Mouse (Mus musculus) adrenal gland, postnatal 4 days (tissue): ENCODE results near the gene Runx1. TPM values are rescaled to one million over a fixed set of nuclear protein-coding genes. Genes with fewer than 3 reads are reported as not detected.

ENCODE experiments used
- DNase-seq, 2 experiments: peaks; one replicate each; pipeline ENCODE4 v3.0.0; 2021 to 2022; ENCODE audit warnings: low spot score in 2 of 2, mixed read lengths in 2 of 2
- total RNA-seq, 2 experiments: library from RNA; stranded (reverse); gene quantifications; 2 replicates each; pipeline ENCODE4 v1.2.3; 2021

Gene Runx1
- total RNA-seq, 2 experiments from 2014 or later = 4.1 to 4.5 TPM

DNA sequence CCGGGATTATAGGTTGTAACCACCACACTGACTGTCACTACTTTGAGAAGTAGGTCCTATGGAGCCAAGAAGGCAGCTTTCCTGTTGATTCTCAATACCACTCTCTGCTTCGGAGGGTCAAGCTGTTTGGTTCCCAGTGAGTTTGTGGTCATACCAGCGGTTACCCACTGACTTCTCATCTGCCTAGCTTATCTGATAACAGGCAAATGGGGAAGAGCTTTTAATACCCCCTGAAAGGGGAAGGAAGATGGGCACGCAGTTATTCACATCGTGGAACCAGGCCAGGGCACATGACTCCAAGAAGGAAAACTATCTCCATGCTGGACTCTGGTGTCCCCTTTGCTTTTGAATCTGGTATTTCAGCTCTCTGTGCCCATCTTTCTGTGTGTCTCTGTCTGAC lies 25.1 kb downstream of the Runx1 start:
- DNase-seq = no peak

DNA sequence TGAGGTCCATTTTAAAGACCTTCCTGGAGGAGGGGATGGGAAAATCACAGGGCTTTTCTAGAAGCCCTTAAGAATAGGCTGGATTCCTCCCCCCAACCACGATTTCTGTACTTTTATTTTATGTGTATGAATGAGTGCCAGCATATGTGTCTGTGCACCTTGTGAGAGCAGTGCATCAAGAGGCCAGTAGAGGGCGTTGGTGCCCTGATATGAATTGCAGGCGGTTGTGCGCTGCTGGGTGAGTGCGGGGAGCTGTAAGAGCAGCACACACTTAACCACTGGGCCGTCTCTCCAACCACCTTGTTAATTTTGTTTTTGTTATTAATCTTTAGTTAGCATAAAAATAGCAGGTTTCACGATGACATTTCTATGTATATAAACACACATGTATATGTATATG lies 26.0 kb downstream of the Runx1 start:
- DNase-seq = no peak

DNA sequence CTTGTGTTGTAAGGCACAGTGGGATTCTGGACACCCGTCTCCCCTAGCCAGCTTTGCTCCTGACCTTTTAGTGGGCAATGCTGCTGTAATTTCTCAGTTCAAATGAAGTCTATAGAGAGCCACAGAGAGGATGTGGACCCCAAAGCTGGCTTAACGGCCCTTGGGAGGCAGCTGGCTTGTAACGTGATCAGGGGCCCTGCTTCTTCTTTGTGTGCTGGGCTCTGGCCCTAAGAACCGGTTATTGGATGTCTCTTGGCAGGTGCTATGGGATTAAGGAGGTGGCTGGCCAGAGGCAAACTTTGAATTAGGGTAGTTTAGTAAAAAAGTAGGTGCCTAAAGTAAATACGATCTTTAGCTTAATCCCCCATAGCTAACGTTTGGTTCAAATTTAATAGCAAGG lies 31.8 kb downstream of the Runx1 start:
- DNase-seq = no peak

DNA sequence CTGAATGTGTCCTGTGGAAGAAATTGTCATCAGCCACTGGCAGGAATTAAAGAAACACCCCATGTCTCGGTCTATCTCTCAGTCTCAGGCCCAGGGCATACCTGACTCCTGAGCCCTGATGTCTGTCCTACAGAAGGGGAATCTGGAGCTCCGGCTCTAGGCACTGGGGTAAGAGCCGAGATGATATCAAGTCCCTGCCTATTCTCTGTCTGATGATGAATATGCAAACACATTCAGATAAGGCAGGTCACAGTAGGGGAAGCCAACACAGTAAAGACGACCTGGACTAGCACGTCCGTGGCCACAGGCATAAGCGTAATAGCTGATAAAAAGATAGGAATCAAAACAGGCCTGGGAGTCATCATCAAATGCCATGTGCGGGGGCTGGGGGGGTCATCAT lies 32.2 kb downstream of the Runx1 start:
- no peak for DNase-seq

DNA sequence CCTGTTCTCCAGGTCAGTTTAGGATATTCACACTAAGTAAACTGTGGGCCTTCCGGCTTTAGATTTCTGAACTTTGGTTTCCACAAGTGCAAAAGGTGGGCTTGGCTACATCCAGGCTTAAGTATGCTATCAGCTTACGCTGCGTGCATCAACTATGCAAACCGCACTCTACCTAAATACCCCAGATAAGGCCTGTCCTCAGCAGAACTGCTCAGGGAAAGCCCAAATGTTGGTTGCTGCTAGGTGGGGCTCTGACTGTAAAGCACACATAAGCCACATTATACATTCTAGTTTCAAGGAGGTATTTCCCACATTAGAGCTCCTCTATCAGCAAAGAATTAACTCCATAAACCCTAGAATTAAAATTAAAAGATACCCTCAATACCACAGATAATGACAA lies 33.0 kb downstream of the Runx1 start:
- no peak for DNase-seq

DNA sequence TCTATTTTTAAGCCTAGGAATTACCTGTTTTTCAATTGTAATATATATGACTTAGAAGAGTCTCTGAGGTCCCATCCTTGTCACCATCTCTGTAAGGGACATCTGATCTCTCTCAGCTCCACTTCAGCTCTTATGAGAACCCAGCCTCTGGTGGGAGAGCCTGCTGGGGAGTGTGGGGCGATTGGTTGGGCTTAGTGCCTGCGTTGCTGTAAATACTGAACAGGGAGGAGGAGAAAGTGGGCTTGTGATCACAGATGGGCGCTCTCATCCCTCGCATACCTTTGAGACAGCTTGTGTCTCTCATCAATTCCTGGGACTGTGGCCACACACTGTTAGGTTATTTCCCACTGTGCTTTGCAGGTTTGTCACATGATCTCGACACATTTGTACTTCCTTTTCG lies 35.3 kb downstream of the Runx1 start:
- DNase-seq = no peak

DNA sequence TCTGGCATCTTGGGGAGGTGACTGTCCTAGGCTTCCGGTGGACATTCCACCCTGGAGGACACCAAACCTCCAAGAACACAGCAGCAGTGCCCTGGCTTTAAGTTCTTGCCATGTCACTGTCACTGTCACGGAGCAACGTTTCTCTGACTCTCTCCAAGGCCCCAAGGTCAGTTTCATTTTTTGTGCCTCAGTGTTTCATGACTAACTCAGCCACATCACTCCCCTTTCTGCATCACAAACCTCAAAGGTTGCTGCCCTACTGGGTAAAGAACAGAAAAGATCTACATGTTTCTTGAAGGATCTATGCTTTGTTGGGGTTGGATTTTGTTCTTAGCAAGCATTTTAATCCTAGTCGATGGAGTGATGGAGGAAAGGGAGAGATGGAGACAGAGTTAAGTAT lies 36.1 kb downstream of the Runx1 start:
- no peak for DNase-seq

DNA sequence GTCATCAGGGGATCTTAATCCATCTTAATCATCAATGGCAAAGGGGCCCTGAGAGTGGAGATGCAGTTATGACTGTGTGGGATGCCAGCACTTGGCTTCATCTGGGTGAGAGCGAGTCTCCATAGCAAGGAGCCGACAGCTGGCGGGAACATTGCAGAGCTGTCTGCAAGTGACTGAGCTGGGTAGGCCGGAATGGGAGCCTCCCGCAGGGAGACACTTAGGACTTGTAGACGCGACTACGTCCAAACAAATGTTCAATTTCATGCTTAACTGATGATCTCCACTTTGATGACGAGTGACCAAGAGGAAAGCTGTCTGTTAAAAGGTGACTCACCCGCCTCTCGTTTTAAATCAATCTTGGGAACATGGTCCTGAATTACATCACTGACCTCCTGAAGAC lies 37.5 kb downstream of the Runx1 start:
- DNase-seq = no peak

DNA sequence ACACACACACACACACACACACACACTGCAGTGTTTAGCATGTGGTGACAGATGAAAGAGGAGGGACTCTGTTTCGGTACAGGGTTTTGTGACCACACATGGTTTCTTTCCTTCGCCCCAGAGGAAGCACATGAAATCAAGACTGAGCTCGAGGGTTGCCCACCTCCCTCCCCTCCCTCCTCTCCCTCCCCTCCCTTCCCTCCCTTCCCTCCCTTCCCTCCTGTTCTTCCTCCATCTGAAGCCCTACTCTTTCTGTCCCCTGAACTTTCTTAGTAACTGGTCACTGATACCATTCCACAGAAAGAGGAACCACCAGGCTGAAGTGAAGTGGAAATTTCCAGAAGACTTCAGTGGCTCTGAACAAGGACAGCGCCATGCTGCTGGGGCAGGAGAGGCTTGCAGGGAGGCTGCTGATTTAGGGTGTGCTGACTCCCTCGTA lies 39.0 kb downstream of the Runx1 start:
- no peak for DNase-seq

DNA sequence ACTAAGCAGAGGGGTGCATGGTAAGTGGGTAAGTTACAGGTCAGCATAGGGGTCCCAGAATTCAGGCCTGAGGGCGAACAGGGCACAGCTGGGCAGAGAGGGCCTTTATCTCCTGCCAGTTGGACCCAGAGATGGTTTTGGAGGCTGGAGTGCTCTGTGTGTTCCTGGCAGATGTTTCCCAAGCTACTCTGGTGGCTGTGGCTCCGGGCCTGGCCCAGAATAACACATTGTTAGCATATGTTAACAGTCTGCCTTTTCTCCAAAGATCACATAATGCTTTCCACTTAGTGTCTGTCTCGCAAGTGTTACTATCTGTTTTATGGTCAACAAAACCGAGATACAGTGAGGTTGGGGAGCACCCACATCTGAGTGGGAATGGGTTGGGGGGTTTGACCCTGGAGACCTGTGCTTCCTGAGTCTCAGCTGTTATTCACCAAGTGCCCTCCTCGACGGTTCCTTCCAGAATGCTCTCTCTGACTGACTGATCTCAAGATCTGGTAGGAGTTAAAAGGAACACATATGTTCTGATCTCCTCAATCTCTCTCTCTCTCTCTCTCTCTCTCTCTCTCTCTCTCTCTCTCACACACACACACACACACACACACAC lies 39.6 kb downstream of the Runx1 start:
- no peak for DNase-seq

DNA sequence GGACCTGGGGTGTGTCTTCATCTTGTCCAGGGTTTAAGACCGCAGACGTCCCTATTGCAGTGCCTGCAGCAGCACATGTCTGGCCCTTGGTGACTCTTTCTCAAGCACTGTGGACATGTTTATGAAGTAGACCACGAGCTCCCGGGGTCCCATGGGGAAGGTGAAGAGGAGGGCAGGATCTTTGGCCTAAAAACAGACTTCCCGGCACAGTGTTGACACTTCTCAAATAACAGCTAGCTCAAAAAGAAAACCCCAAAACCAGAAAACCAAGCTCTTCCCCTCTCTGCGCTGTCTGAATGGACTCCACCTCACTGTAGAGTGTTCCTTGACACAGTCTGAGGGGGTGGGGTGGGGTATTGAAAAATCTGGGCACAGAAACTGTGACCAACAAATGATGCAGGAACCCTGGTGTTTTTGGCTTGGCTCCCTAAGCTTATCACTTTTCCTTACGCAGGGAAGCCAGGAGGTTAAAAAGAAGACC lies 42.3 kb downstream of the Runx1 start:
- no peak for DNase-seq

DNA sequence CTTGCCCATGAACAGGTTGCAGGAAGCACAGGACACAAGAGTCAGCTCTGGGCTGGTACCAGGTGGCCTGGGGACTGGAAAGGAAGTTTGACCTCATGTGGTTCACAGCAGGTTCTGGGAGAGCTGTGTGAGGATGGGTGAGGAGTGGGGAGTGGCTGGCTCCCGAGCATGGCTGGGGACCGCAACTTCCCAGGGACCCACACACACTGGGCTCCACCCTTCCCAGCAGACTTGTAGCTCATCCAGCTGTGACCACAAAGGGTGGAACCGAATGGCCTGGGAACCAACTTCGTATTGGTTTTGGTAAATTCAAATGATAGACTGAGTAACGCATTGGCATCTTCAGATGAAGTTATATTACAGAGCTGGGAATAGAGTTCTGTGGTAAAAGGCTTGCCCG lies 43.5 kb downstream of the Runx1 start:
- DNase-seq = no peak

DNA sequence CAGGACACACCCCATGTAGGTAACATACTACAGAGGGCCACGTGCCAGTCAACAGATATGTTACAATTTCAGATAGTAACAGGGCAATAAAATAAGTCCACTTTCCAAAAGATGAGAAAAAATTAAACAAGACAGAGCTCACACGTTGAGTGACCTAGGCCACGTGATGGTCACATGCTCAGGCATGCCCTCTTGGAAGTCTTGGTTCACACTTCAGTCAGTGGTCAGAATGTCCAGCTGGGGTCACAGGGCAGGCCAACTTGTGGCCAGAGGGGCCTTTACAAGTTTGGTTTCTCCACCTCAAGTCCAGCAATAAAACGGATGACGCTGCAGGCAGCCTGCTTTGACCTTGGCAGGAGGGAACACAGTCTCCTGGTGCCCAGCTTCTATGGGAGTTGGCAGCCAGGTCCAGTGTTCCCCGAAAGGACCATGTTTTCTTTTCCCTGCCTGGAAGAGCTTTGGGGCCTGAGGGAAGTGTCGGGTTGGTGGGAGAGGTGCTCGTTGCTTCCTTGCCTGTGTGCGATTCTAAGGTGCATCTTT lies 46.0 kb downstream of the Runx1 start:
- no peak for DNase-seq

DNA sequence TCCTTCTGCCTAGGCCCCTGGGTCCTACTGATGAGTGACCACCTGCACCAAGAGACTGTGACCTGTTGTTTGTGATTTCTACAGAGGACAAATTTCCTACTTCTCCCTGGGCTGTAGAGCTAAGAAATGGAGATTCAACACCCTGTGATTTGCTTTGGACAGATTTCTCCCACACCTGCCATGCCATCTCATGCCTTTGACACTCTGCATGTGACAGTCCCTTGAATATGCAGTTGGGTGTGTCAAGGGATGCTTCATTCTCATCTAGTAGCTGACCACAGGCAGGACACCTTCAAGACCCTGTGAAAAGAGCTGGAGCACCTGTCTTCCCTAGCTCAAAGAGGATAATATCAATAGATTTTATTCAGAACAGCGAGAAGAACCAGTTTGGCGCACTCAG lies 46.8 kb downstream of the Runx1 start:
- DNase-seq = no peak

DNA sequence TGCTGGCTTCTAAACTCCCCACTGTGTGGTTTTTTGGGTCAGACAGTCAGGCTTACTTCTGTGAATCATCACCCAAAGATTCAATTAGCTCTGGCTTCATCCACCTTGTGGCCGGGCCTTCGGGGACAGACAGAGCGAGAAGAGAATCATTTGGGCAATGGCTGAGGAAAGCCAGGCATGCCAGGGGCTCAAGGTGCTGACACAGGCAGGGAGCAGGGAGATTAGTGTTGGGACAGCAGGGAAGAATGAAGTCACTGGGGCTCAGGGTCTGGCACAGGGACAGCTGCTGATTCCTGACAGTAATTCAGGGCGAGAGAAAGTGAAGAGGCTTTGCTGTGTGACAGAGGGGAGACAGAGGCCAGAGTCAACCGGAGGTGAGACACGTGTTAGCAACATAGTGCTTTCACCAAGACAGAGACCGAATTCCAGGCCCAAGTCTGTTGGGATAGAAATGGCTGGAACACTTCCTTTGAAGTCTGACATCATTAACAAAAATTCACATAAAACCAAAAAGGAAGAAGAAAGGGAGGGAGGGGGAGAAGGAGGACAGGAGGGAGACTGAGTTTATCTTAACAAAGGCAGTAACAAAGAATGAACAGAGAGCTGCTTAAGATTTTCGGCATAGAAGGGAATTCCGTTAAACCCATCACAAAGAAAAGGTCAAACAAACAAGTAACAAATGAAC lies 47.7 kb downstream of the Runx1 start:
- no peak for DNase-seq

DNA sequence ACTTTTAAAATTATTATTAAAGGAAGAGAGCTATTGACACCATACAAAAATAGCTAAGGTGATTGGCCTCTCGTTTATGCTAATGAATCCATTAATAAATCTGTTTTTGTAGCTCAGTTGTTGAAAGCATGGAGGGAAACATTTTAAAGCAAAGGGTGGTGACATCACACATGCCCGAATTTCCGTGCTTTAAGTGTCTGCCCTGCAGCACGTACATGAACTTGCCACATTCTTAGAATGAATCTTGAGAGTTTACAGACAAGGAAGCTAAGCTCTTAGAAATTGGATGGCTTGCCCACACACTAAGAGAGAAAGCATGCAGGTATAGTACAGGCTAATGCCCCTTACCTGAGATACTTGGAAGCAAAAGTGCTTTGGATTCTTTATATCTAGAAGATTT lies 58.1 kb downstream of the Runx1 start:
- no peak for DNase-seq

DNA sequence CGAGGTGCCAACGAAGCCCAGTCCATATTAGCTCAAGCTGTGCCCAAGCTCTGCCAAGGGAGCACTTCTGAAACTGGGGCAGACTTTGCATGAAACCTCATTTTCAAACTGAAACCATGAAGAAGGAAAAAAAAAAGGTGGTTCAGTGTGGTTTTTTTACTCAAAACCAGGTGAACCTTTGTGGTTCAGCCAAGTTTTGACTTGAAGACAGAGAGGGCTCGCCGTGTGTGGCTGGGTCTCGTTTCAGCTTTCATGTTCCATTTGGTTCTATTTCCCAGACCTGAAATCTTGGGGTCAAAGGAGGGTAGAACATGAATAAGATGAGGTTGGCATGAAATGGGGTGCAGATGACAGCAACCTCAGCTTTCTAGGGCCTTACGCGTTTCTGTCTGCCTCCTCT lies 58.5 kb downstream of the Runx1 start:
- DNase-seq = no peak

DNA sequence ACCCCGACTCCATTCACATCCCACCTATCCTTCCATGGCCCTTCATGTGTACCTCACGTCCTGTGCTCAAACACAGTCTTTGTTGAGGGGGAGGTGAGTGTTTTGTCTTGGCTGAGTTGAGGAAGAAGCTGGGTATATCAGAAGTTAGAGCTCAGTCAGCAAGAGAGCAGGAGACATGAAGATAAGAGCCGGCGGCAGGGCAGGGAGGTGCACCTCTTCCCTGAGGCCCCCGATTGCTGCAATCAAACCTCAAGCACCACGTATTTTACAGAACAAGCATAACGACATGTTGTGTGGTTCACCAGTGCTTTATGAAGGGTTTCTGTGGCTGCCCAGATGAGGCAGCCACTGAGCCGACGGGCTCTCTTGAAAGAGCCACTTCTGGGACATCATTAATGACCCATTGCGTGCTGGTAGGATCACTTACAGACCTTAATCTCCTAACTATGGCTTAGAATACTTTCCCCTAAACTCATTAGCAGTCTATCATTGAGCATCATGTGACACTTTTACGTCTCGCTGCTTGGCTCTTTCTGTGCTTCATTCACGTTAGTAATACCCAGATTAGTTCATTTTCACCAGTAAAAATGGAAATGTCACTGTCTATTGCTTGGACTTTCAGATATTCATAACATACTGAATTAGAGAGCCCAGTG lies 61.1 kb downstream of the Runx1 start:
- no peak for DNase-seq

DNA sequence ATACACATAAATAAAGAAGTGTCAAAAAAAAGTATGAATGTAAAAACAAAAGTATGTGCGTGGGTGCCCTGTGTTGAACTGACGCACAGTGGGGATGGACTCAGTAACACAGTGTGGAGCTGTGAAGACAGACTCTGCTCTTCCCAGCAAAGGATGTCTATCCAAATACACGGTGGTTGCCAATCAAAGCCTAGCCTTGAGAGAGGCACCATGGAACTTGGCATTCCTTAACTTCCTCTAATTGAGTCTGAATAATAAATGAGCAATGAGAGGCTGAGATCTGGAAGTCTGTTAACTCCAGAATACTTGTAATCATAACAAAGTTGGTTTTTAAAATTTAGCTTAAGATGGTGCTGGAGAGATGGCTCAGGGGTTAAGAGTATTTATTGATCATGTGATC lies 62.3 kb downstream of the Runx1 start:
- no peak for DNase-seq

DNA sequence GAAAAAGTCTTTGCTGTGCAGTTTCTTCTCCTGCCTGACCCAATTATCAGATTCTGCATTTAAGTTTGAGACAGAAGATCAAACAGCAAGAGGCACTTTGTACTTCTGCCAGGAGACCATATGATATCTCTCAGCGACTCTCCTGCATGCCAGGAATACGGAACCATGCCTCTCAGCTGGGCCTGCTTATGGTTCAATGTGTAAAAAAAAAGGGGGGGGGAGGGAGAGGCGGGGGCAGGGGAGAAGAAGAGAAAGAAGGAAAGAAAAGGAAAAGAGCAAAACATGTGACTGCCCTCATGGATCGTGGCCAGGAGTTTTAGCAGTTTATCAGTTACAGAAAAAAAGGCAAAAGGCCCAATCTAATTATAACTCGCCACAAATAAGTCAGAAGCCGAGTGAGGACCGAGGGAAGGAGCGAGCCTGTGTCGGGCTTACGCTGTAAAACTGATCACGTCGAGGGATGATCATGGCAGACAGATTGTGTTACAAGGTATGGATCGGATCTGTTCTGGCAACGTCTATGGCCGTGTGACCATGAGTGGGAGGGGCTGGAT lies 63.9 kb downstream of the Runx1 start:
- DNase-seq = no peak

DNA sequence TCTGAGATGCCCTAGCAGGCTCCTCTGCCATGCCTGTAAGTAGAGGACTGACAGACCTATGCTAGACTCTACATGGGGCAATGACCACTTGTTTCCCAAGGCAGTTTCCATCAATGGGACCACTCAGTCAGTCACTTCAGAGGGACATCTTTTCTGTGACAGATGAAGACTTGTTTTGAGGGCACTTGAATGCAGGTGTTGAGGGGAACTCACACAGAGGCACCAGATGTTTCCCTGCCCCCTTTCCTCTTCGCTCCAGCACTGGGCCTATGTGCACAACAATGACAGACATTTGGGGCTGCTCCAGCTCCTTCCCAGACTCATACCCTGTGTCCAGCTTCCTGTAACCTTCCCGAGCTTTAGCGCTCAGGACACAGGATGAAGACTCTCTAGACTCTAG lies 65.9 kb downstream of the Runx1 start:
- DNase-seq = no peak

DNA sequence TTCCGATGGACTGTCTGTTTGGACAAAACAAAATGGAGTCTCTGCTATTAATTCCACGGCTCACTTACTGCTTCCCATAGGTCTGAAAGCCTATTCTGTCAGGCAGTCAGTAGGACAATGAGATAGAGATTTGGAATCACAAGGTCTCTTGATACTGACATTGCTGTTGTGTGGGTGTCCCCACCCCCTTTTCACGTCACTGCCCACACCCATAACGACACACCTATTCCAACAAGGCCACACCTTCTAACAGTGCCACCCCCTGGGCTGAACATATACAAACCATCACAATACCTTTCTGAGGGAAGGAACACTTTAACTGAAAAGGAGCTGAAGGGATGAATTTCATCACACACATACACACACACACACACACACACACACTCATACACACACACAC lies 68.4 kb downstream of the Runx1 start:
- no peak for DNase-seq
